In the genomic region with DNA sequence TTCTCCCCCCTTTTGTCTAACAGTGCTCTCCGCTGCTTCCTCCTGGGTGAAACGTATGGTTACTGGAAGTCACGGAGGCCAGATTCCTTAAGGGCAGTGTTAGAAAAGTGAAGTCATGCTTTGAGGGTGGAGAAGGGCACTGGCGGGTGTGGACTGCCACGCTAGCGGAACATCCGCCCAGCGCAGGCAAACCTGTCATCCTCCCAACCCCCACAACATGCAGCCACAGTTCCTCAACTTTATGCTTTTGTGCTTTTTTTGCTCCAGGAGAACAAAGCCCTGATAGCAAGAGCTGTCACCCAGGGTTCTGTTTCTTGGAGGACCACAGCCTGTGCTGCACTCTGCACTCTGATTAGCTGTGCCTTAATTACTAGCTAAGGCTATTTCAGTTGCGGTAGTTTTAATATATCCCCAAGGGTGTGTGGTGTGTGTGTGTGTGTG, we compare ENCODE assay signal across 8 mouse cellular contexts. TPM values are rescaled to one million over a fixed set of nuclear protein-coding genes. Genes with fewer than 3 reads are reported as not detected.
A peak's percentile ranks its signal among the peaks of the same experiment; 100 is the strongest.
DNase-seq lines count a peak whose midpoint lies in the region; ATAC-seq and TF ChIP-seq lines count a peak whose summit lies in the region.

No protein-coding gene starts in this region.

- 14% methylated on average over 9 of the region's 9 CpGs for WGBS in embryonic facial prominence, embryonic 12.5 days
- 21% methylated on average over 9 of the region's 9 CpGs for WGBS in liver, embryonic 12.5 days (ENCODE audit: insufficient replicate concordance)
- WGBS in midbrain, postnatal 0 days = 4% methylated on average over 9 of the region's 9 CpGs

- H3K4me3 ChIP-seq in E14TG2a.4 (replicated peaks; ENCODE audit: low read length) = peak overlapping the region; percentile 62
- peak overlapping the region; percentile 23 for H3K4me3 ChIP-seq in embryonic facial prominence, embryonic 12.5 days
- no peak overlapping the region for H3K4me3 ChIP-seq in liver, embryonic 12.5 days
- peak overlapping the region; percentile 59 for H3K4me3 ChIP-seq in midbrain, postnatal 0 days (ENCODE audit: low read depth, low read length)

- DNase-seq in cerebellum, adult 11 months = peak; percentile 19
- DNase-seq in cerebellum, adult 9-10 months = no peak
- DNase-seq in midbrain, postnatal 0 days (ENCODE audit: low spot score) = peak; percentile 43
- no peak for DNase-seq in layer of hippocampus, adult 9-11 months

- H3K4me1 ChIP-seq in E14TG2a.4 (replicated peaks; ENCODE audit: low read depth, low read length) = peaks cover 8% of the 10 kb centered on the region
- peaks cover 34% of the 10 kb centered on the region for H3K4me1 ChIP-seq in embryonic facial prominence, embryonic 12.5 days
- peaks cover 26% of the 10 kb centered on the region; the same call in 1 of the 2 replicates for H3K4me1 ChIP-seq in liver, embryonic 12.5 days
- peaks cover 18% of the 10 kb centered on the region; the same call in 1 of the 2 replicates for H3K4me1 ChIP-seq in midbrain, postnatal 0 days (ENCODE audit: insufficient read depth, low read length)

- no peaks in the 10 kb centered on the region for H3K9me3 ChIP-seq in E14TG2a.4 (ENCODE audit: low read length)
- H3K9me3 ChIP-seq in embryonic facial prominence, embryonic 12.5 days = no peaks in the 10 kb centered on the region
- H3K9me3 ChIP-seq in liver, embryonic 12.5 days (replicated peaks) = no peaks in the 10 kb centered on the region
- no peaks in the 10 kb centered on the region for H3K9me3 ChIP-seq in midbrain, postnatal 0 days (ENCODE audit: low read length)

- H3K9ac ChIP-seq in embryonic facial prominence, embryonic 12.5 days = peak overlapping the region; percentile 46
- no peak overlapping the region for H3K9ac ChIP-seq in liver, embryonic 12.5 days
- peak overlapping the region; percentile 69 for H3K9ac ChIP-seq in midbrain, postnatal 0 days (replicated peaks; ENCODE audit: low read length, poor library complexity, severe bottlenecking)

- no peaks in the 10 kb centered on the region for H3K36me3 ChIP-seq in E14TG2a.4 (ENCODE audit: insufficient read depth, low read length)
- H3K36me3 ChIP-seq in embryonic facial prominence, embryonic 12.5 days = no peaks in the 10 kb centered on the region
- no peaks in the 10 kb centered on the region for H3K36me3 ChIP-seq in liver, embryonic 12.5 days
- 0 out of 2 replicates have a peak, but pooled peaks cover 3% of the 10 kb centered on the region for H3K36me3 ChIP-seq in midbrain, postnatal 0 days (ENCODE audit: insufficient read depth, low read length)

- peak overlapping the region; percentile 48 for H3K4me2 ChIP-seq in embryonic facial prominence, embryonic 12.5 days (replicated peaks)
- peak overlapping the region; percentile 46 for H3K4me2 ChIP-seq in liver, embryonic 12.5 days
- H3K4me2 ChIP-seq in midbrain, postnatal 0 days (ENCODE audit: low read depth, low read length, poor library complexity, severe bottlenecking) = peak overlapping the region; percentile 77

- ATAC-seq in embryonic facial prominence, embryonic 12.5 days (ENCODE audit: insufficient number of reproducible peaks, insufficient read depth, low FRiP score, low TSS enrichment) = no peak
- ATAC-seq in hematopoietic stem cell, adult 5-6 weeks (replicated peaks in 1 of 2; ENCODE audit: insufficient read depth in 1 of 2, low FRiP score in 2 of 2, low TSS enrichment in 1 of 2, low read depth in 1 of 2, poor library complexity in 2 of 2, severe bottlenecking in 2 of 2) = peak; percentile 83 to 88
- ATAC-seq in liver, embryonic 12.5 days = peak; percentile 82
- no peak for ATAC-seq in midbrain, postnatal 0 days (ENCODE audit: low FRiP score)

- H3K27ac ChIP-seq in embryonic facial prominence, embryonic 12.5 days = peak overlapping the region; percentile 72
- H3K27ac ChIP-seq in liver, embryonic 12.5 days = 0 out of 2 replicates have a peak overlapping the region, but pooled peaks have one; percentile 17
- peak overlapping the region; percentile 85 for H3K27ac ChIP-seq in midbrain, postnatal 0 days (ENCODE audit: low read depth, low read length)

- no peak for TF ChIP-seq CTCF in E14TG2a.4 (conservative IDR thresholded peaks at IDR 0.05; ENCODE audit: low read length)
- TF ChIP-seq CTCF in midbrain, postnatal 0 days (IDR thresholded peaks at IDR 0.05) = no peak

- H3K27me3 ChIP-seq in E14TG2a.4 (ENCODE audit: insufficient read depth, low read length) = 0 out of 2 replicates have a peak, but pooled peaks cover 3% of the 10 kb centered on the region
- no peaks in the 10 kb centered on the region for H3K27me3 ChIP-seq in embryonic facial prominence, embryonic 12.5 days
- no peaks in the 10 kb centered on the region for H3K27me3 ChIP-seq in liver, embryonic 12.5 days (replicated peaks)
- H3K27me3 ChIP-seq in midbrain, postnatal 0 days (ENCODE audit: insufficient read depth, low read length) = no peaks in the 10 kb centered on the region

RNA-seq across cellular contexts. Expression of gene Akap6, which starts 2.0 kb away (rescaled TPM):
- polyA plus RNA-seq in embryonic facial prominence, embryonic 12.5 days (2016; fragmentation: Nextera tagmentation; extraction: Ambion mirVana) = 3.5 and 4.7 TPM in 2 replicates
- 0.05 TPM in 1 of 2 replicates, not detected in the other for total RNA-seq in hematopoietic stem cell, adult 5-6 weeks (2017)
- 0.05 and 0.07 TPM in 2 replicates for polyA plus RNA-seq in liver, embryonic 12.5 days (2016; fragmentation: Nextera tagmentation; extraction: Ambion mirVana)
- total RNA-seq in midbrain, postnatal 0 days (2014; rRNA removed) = 69.3 and 90.2 TPM in 2 replicates
- 15.7 and 18.2 TPM in 2 replicates for polyA plus RNA-seq in midbrain, postnatal 0 days (2015; fragmentation: Nextera tagmentation; extraction: Ambion mirVana)

Comparison
In these comparisons a context has a peak if more than half of its experiments do, and no peak if none do; other contexts are left out.
1. DNase-seq: peak in cerebellum, adult 11 months (single experiment) and midbrain, postnatal 0 days (single experiment); none in cerebellum, adult 9-10 months (single experiment) and layer of hippocampus, adult 9-11 months (single experiment).
2. ATAC-seq: peak in hematopoietic stem cell, adult 5-6 weeks (2 of 2) and liver, embryonic 12.5 days (single experiment); none in embryonic facial prominence, embryonic 12.5 days (single experiment) and midbrain, postnatal 0 days (single experiment).
3. H3K27ac ChIP-seq: peak in every context shown above with its lines; median percentile 85 in midbrain, postnatal 0 days; 72 in embryonic facial prominence, embryonic 12.5 days; 17 in liver, embryonic 12.5 days.
4. Peak in every context shown above with its lines, with median percentiles within 50 percentile points of each other: H3K4me2 ChIP-seq.